Mouse (Mus musculus) limb, embryonic 14.5 days (tissue): ENCODE results near the gene Ehhadh. TPM values are rescaled to one million over a fixed set of nuclear protein-coding genes. Genes with fewer than 3 reads are reported as not detected.

Source experiments
- ATAC-seq: fragments of 200-750 bp; cut with Nextera tagmentation; 2 replicates; pipeline ENCODE4 v1.8.0; 2017; ENCODE audit warnings: low read depth, moderate number of reproducible peaks, moderate TSS enrichment; ENCODE audit not compliant: low FRiP score
- DNase-seq: peaks from one replicate; pipeline ENCODE4 v3.0.0-alpha.2; 2015; ENCODE audit warnings: low spot score
- H3K27ac ChIP-seq: fragments of 300-500 bp; sonication (generic); replicated peaks from 2 replicates; pipeline ENCODE4 v1.5.1; 2014; ENCODE audit warnings: low read depth, mild to moderate bottlenecking, low read length, moderate library complexity, mixed read lengths
- H3K27me3 ChIP-seq: fragments of 300-500 bp; sonication (generic); 2 replicates; pipeline ENCODE4 v1.6.1; 2014; ENCODE audit warnings: low read length, mixed read lengths; ENCODE audit not compliant: control insufficient read depth, insufficient read depth
- H3K36me3 ChIP-seq: fragments of 300-500 bp; sonication (generic); 2 replicates; pipeline ENCODE4 v1.6.1; 2014; ENCODE audit warnings: mild to moderate bottlenecking, low read length, moderate library complexity, mixed read lengths; ENCODE audit not compliant: control insufficient read depth, insufficient read depth
- H3K4me1 ChIP-seq: fragments of 300-500 bp; sonication (generic); 2 replicates; pipeline ENCODE4 v1.6.1; 2014; ENCODE audit warnings: antibody characterized with exemption, low read length, mixed read lengths; ENCODE audit not compliant: control insufficient read depth, insufficient read depth
- H3K4me2 ChIP-seq: fragments of 300-500 bp; sonication (generic); replicated peaks from 2 replicates; pipeline ENCODE4 v1.6.1; 2014; ENCODE audit warnings: low read depth, mild to moderate bottlenecking, low read length, moderate library complexity; ENCODE audit not compliant: severe bottlenecking
- H3K4me3 ChIP-seq: fragments of 300-500 bp; sonication (generic); replicated peaks from 2 replicates; pipeline ENCODE4 v1.5.1; 2014; ENCODE audit warnings: low read length
- H3K9ac ChIP-seq: fragments of 300-500 bp; sonication (generic); 2 replicates; pipeline ENCODE4 v1.6.1; 2014; ENCODE audit warnings: mild to moderate bottlenecking, low read depth, low read length, moderate library complexity; ENCODE audit not compliant: severe bottlenecking
- H3K9me3 ChIP-seq: fragments of 300-500 bp; sonication (generic); 2 replicates; pipeline ENCODE4 v1.6.1; 2016; ENCODE audit warnings: low read length; ENCODE audit not compliant: control insufficient read depth
- POLR2A ChIP-seq: fragments of 200-500 bp; IDR thresholded peaks from 2 replicates; pipeline ENCODE4 v1.8.0; 2012; ENCODE audit warnings: inconsistent platforms, mild to moderate bottlenecking, moderate library complexity, borderline replicate concordance; ENCODE audit not compliant: insufficient read depth, insufficient read length; ENCODE audit errors: extremely low read depth
- WGBS: fragments of 180-500 bp; shearing (Covaris S2); extraction: QIAGEN DNeasy Blood & Tissue Kit; methylation state at CpG from one replicate; pipeline ENCODE4 v1.1.7; 2014; 5-methylcytosine and 5-hydroxymethylcytosine counted together
- polyA plus RNA-seq, 2 experiments: library from polyadenylated mRNA; depleted of rRNA in 1 of 2; stranded (reverse) in 1 of 2; unstranded in 1 of 2; fragments of >200 nt; fragmentation: Nextera tagmentation in 1 of 2; extraction: Ambion mirVana in 1 of 2; gene quantifications; 2 replicates each; pipeline versions ENCODE4 v1.2.1 to v1.2.3; 2012 to 2014

The Ehhadh gene
- polyA plus RNA-seq, 2 experiments, result 2.3 to 4.7 TPM

GRCm38 (mm10) chr16:21825612-21826031, 38.0 kb upstream of the Ehhadh start:
- WGBS, result 67% methylated on average over 9 of the region's 9 CpGs
- Histone ChIP-seq H3K4me1 (peaks cover 12% of the 10 kb centered on the region), H3K4me2 (no peak overlapping the region), H3K9ac (no peak overlapping the region), H3K36me3 (no peaks in the 10 kb centered on the region), H3K27me3 (no peaks in the 10 kb centered on the region), H3K4me3 (no peak overlapping the region), H3K9me3 (no peaks in the 10 kb centered on the region), H3K27ac (no peak overlapping the region)
- DNase-seq (no peak), ATAC-seq (no peak)
- no peak for TF ChIP-seq POLR2A

GRCm38 (mm10) chr16:21818629-21819028, 31.0 kb upstream of the Ehhadh start:
- DNase-seq (no peak), ATAC-seq (no peak)
- no peaks in the 10 kb centered on the region for H3K9me3 ChIP-seq
- H3K9ac ChIP-seq, result no peak overlapping the region
- no peaks in the 10 kb centered on the region for H3K36me3 ChIP-seq
- no peaks in the 10 kb centered on the region for H3K27me3 ChIP-seq
- TF ChIP-seq POLR2A, result no peak
- no peaks in the 10 kb centered on the region for H3K4me1 ChIP-seq
- H3K4me2 ChIP-seq, result no peak overlapping the region
- 60% methylated on average over 8 of the region's 8 CpGs for WGBS
- H3K4me3 ChIP-seq, result no peak overlapping the region
- H3K27ac ChIP-seq, result no peak overlapping the region

GRCm38 (mm10) chr16:21818132-21818531, 30.5 kb upstream of the Ehhadh start:
- no peak for TF ChIP-seq POLR2A
- WGBS, result 35% methylated on average over 9 of the region's 9 CpGs
- Histone ChIP-seq H3K9ac (no peak overlapping the region), H3K4me2 (no peak overlapping the region), H3K27me3 (no peaks in the 10 kb centered on the region), H3K9me3 (no peaks in the 10 kb centered on the region), H3K4me1 (no peaks in the 10 kb centered on the region), H3K4me3 (no peak overlapping the region), H3K36me3 (no peaks in the 10 kb centered on the region), H3K27ac (no peak overlapping the region)
- DNase-seq (no peak), ATAC-seq (no peak)

GRCm38 (mm10) chr16:21815669-21816010, 28.0 kb upstream of the Ehhadh start:
- H3K4me1 ChIP-seq, result no peaks in the 10 kb centered on the region
- no peak for ATAC-seq

GRCm38 (mm10) chr16:21814861-21815668, 27.5 kb upstream of the Ehhadh start:
- H3K9ac ChIP-seq, result no peak overlapping the region
- 60% methylated on average over 11 of the region's 11 CpGs for WGBS
- H3K9me3 ChIP-seq, result no peaks in the 10 kb centered on the region
- no peak for TF ChIP-seq POLR2A
- H3K36me3 ChIP-seq, result no peaks in the 10 kb centered on the region
- H3K27ac ChIP-seq, result no peak overlapping the region
- peak; percentile 71 for DNase-seq
- H3K4me2 ChIP-seq, result no peak overlapping the region
- H3K4me1 ChIP-seq, result no peaks in the 10 kb centered on the region
- H3K4me3 ChIP-seq, result no peak overlapping the region
- no peak for ATAC-seq
- no peaks in the 10 kb centered on the region for H3K27me3 ChIP-seq

More at GRCm38 (mm10) chr16:21815669-21816010, 28.0 kb upstream of the Ehhadh start:
- DNase-seq, result no peak
- Histone ChIP-seq H3K9ac (no peak overlapping the region), H3K9me3 (no peaks in the 10 kb centered on the region), H3K27ac (no peak overlapping the region), H3K36me3 (no peaks in the 10 kb centered on the region), H3K4me3 (no peak overlapping the region), H3K27me3 (no peaks in the 10 kb centered on the region), H3K4me2 (no peak overlapping the region)
- WGBS, result 46% methylated on average over 7 of the region's 7 CpGs
- no peak for TF ChIP-seq POLR2A
